Mouse (Mus musculus) adrenal gland, adult (tissue): ENCODE measurements around the gene Fam49a.

Source experiments
- DNase-seq, 2 experiments: peaks; one replicate each; pipeline ENCODE4 v3.0.0; 2022 to 2023; ENCODE audit warnings: low spot score in 1 of 2; ENCODE audit not compliant: inconsistent age in 2 of 2

Fam49a gene

GRCm38 (mm10) chr12:12428886-12429285 is 166.9 kb downstream of the Fam49a start:
- DNase-seq = no peak
